Mouse (Mus musculus) stomach, adult 2 months (tissue): ENCODE data around the gene Timm10b. TPM values are rescaled to one million over a fixed set of nuclear protein-coding genes. Genes with fewer than 3 reads are reported as not detected.

Source experiments
- polyA plus RNA-seq: library from polyadenylated mRNA; depleted of rRNA; stranded (reverse); fragments of >200 nt; gene quantifications from 2 replicates; pipeline ENCODE4 v1.2.3, GENCODE M21; 2012; rRNA removed

Gene Timm10b
- polyA plus RNA-seq: 64.7 and 105 TPM in 2 replicates

GRCm38 (mm10) chr7:105639756-105640155, at the start of gene Timm10b:
Gene Timm10b, plus strand, starts transcription at chr7:105640056.

GRCm38 (mm10) chr7:105633127-105633800, 6.6 kb upstream of the Timm10b start, which contains the start of gene Trim3:
Gene Trim3, minus strand, starts transcription at chr7:105633571.

DNA sequence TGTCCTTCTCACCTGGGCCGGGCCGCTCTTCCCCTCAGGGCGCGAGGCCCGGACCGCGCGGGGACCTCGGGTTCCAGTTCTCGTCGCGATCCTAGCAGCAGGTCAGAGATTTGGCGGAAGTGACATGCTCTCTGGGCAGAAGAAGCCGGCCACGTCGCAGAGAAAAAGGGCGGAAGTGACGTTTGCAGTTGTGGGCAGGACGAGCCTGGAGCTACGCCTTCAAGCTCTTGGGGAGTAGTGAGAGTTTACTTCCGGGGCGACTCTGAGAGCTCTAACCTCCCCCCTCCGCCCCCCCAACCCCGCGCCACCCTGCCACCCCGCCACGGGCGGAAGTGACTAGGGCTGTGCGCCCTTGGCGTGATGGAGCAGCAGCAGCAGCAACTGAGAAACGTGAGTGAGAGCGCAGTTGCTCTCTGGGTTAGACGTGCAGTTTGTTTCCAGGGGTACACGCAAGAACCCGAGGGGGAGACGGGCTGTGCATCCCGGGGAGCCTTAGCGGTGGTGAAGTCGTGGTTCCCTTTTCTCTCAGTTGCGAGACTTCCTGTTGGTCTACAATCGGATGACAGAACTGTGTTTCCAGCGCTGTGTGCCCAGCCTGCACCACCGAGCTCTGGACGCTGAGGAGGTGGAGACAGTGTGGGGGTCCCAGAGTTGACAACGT, 507 bp downstream of the Timm10b start, which contains the start of the genes Arfip2 and Gm45799:
Arfip2 (minus strand) TSS at position 184 of the 661 bp plus-strand sequence.
Gm45799 (plus strand) TSS at position 320 of the 661 bp plus-strand sequence.

GRCm38 (mm10) chr7:105650639-105651435, 11.0 kb downstream of the Timm10b start, which contains the start of gene Dnhd1:
Gene Dnhd1, plus strand, starts transcription at chr7:105650827.

Other genes starting within 250 kb of the Timm10b start
- gene Fam160a2, start 240.0 kb upstream of the Timm10b start, polyA plus RNA-seq: 23.6 and 28.1 TPM in 2 replicates
- gene Cnga4, start 235.5 kb upstream of the Timm10b start, polyA plus RNA-seq: 0.05 and 0.08 TPM in 2 replicates
- gene Cckbr, start 214.3 kb upstream of the Timm10b start, polyA plus RNA-seq: 3.0 and 3.6 TPM in 2 replicates
- 51.6 and 102 TPM in 2 replicates for gene Cavin3, start 157.8 kb upstream of the Timm10b start, polyA plus RNA-seq
- gene Smpd1, start 85.7 kb upstream of the Timm10b start, polyA plus RNA-seq: 45.5 and 63.9 TPM in 2 replicates
- 35.3 and 39.9 TPM in 2 replicates for gene Apbb1, start 58.4 kb upstream of the Timm10b start, polyA plus RNA-seq
- 0.58 and 1.5 TPM in 2 replicates for gene Hpx, start 39.9 kb upstream of the Timm10b start, polyA plus RNA-seq
- gene Trim3, start 6.5 kb upstream of the Timm10b start, polyA plus RNA-seq: 17.6 and 30.9 TPM in 2 replicates
- 39.1 and 41.6 TPM in 2 replicates for gene Arfip2, start 360 bp downstream of the Timm10b start, polyA plus RNA-seq
- 277 and 457 TPM in 2 replicates for gene Gm45799, start 496 bp downstream of the Timm10b start, polyA plus RNA-seq
- gene Dnhd1, start 10.8 kb downstream of the Timm10b start, polyA plus RNA-seq: 0.15 and 0.43 TPM in 2 replicates
- 58.7 and 59.1 TPM in 2 replicates for gene Ilk, start 96.5 kb downstream of the Timm10b start, polyA plus RNA-seq
- 2.7 and 2.9 TPM in 2 replicates for gene Rrp8, start 97.3 kb downstream of the Timm10b start, polyA plus RNA-seq
- gene Taf10, start 104.3 kb downstream of the Timm10b start, polyA plus RNA-seq: 248 and 466 TPM in 2 replicates
- 51.2 and 91.5 TPM in 2 replicates for gene Tpp1, start 112.2 kb downstream of the Timm10b start, polyA plus RNA-seq
- 3.3 and 3.4 TPM in 2 replicates for gene Dchs1, start 147.6 kb downstream of the Timm10b start, polyA plus RNA-seq
- 111 and 124 TPM in 2 replicates for gene Mrpl17, start 171.0 kb downstream of the Timm10b start, polyA plus RNA-seq